Mouse (Mus musculus) heart, postnatal 25 days (tissue): Measurements from ENCODE around the gene Prr12. TPM values are rescaled to one million over a fixed set of nuclear protein-coding genes. Genes with fewer than 3 reads are reported as not detected.
"Not testable (repeated sequence)": the region's sequence is repeated elsewhere in the genome, so short reads cannot be mapped to it uniquely, and the experiment has no call there.

ENCODE experiments used
- DNase-seq: peaks from one replicate; pipeline ENCODE4 v3.0.0; 2022; ENCODE audit warnings: low spot score
- intact Hi-C: fragments of 180-260 bp; cut with DNase I; formaldehyde crosslinking; loops from one replicate; pipeline ENCODE4 v1.15.1; 2025
- total RNA-seq, 2 experiments: library from RNA; stranded (reverse); gene quantifications; 2 replicates each; pipeline ENCODE4 v1.2.3; 2021

Prr12 gene
- total RNA-seq, 2 experiments from 2014 or later: 23.2 to 27.7 TPM

DNA sequence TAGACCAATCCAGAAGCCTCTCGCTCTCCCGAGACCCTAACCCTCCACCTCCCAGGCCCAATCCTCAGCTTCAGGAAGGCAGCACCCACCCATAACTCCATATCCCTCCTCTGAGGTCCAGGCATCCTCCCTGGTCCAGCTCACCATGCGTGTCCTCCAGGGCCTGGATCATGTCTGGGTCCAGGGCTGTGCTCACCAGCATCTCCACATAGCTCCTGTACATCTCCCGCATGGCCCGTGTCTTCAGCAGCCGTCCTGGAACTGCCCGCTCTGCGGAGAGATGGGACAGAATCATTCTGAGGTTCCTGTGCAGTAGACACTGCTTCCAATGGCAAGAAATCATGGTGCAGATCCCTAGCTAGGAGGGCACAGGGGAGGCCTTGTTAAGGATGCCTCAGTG is 21.8 kb downstream of the Prr12 start:
- no peak for DNase-seq
- intact Hi-C loops: no loop called here

DNA sequence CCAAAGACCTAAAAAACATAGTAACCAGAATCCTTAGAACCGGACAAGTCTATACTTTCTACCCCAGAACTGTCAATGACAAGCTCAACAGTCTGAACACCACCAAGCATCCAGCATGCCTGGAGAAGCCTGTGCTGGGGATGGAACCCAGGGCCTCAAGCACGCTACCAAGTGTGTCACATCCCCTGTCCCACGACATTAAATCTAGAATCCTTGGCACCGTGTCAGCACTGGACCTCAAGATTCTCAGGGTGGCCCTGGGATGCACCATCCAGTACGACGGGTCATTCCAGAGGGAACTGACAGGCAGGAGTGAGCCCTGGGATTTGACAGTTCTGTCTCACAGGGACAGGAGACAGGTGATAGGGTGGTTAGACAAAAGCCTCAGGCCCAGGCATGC is 22.7 kb downstream of the Prr12 start:
- DNase-seq: no peak
- intact Hi-C loops: no loop called here

GRCm38 (mm10) chr7:45028351-45028750 is 24.3 kb downstream of the Prr12 start:
- intact Hi-C loops: no loop called here
- DNase-seq: no peak

GRCm38 (mm10) chr7:45027761-45028160 is 24.9 kb downstream of the Prr12 start:
- intact Hi-C loops: loop anchor here (2.0 kb wide), 1 partner anchor 19 kb away; no protein-coding TSS in a partner anchor
- no peak for DNase-seq

- intact Hi-C loops: loop anchor here (2.0 kb wide), 1 partner anchor 21 kb away; no protein-coding TSS in a partner anchor
- no peak for DNase-seq
Observed at GRCm38 (mm10) chr7:45026256-45026655, 26.4 kb downstream of the Prr12 start.

DNA sequence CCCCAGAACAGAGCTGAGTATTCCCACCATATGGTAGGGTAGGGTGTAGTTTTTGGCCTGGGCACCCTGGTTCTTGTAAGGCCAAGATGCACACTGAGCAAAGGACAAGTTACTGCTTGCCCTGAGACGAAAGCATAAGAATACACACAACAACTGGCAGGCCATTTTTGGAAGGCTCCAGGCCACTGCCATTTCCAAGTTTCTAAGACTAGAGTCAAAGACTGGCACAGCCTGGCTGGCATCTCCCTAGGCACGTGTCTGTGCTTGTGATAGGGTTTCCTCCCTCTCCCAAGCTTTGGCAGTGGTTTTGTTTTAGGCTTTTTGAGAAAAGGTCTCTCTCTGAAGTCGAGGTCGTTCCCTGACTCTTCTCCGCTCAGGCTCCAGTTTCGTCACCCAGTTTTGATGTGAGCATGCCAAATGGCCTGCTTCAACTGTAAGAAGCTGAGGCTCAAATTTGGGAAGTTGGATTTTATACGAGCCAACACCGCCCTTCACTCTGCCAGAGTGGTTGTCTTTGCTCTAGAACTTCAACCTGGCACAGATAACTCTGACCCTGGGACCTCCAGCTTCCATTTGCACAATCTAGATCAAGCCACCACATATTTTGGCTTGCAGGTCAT is 27.0 kb downstream of the Prr12 start:
- intact Hi-C loops: loop anchor here (2.0 kb wide), 1 partner anchor 21 kb away; no protein-coding TSS in a partner anchor
- DNase-seq: no peak

- intact Hi-C loops: loop anchor here (5.0 kb wide), 1 partner anchor 42 kb away; no protein-coding TSS in a partner anchor
- no peak for DNase-seq
Observed at GRCm38 (mm10) chr7:45024281-45025248, 28.1 kb downstream of the Prr12 start.

GRCm38 (mm10) chr7:45023711-45024110 is 29.0 kb downstream of the Prr12 start:
- intact Hi-C loops: loop anchor here (5.0 kb wide), 1 partner anchor 41 kb away; no protein-coding TSS in a partner anchor
- DNase-seq: not testable (repeated sequence)

- intact Hi-C loops: loop anchor here (2.0 to 5.0 kb wide), 2 partner anchors 33 to 38 kb away; partner anchors contain the start of gene Prr12
- DNase-seq: no peak
Observed at GRCm38 (mm10) chr7:45020225-45020624, 32.5 kb downstream of the Prr12 start.

DNA sequence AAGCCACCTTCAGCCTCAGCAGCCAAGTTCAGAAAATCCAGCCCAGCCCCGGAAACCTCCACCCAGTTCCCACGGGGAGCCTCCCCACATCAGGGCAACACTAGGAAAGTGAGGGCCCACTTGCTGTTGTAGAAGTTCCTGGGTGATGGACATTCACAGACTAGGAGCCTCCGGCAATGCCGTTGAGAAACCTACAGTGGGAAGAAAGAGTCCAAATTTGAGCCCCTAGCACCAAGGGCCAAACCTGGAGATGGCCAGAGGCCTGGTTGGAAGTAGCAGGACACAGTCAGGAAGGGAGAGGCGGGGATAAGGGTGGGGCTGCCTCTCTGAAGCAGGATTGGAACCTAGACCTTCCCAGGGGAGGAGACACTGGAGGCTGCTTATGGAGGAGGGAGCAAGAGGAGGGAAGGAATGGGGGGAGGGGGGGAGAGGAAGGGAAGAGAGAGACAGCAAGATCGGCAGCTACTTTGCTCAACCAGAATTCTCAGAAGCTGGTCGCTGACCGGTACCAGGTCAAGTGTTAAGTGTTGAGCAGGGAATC is 33.6 kb downstream of the Prr12 start:
- intact Hi-C loops: no loop called here
- DNase-seq: peak; percentile 83

GRCm38 (mm10) chr7:45017242-45018061 is 35.2 kb downstream of the Prr12 start, which contains the start of gene Rras:
Gene Rras (plus strand): TSS chr7:45017961.
- intact Hi-C loops: no loop called here
- peak; percentile 96 for DNase-seq

DNA sequence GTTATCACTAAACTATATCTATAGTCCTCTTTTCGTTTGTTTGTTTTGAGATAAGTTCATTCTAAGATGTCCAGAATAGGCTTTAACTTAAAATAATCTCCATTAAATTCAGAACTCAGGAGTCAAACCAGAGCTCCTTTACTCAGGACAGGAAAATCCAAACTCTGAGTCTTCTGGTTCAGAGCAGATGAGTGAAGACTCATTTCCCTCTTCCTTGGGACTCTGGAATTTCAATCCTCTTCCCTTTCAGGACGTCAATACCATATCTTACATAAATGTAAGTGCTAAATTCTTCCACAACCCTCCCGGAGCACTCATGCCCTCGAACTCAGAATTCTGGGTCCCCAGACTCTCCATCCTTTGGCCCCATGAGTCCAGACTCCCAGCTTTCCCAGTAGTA is 35.9 kb downstream of the Prr12 start:
- intact Hi-C loops: no loop called here
- no peak for DNase-seq

DNA sequence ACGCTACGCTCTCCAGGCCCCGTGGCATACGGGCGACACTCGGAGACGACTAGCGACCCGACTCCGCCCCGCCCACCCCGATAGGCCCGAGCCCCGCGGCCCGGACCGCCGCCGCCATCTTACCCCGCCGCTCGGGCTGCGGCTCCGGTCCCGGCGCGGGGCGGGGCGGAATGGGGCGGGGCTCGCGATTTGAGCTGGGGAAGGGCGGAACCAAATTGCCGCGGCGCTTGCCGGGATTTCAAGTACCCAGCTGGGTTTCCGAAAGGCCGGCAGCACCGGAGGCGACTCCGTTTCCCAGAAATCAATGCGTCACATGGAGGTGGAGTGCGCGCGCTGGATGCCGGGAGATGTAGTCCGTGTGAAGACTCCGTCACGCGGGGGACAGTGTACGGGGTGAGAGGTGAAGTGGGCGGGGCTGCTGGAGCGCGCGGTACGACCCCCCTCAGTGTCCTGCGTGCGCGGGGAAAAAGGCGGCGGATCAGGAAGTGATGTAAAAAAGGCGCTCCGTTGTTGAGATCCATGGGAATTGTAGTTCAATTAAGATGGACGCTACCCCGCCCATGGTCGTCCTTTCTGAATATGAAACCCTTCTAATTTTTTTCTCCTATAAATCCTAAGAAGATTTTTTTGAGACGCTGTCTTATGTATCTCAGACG is 36.6 kb downstream of the Prr12 start, which contains the start of gene Scaf1:
TSS of gene Scaf1 (minus strand) at position 407 of the 656 bp plus-strand sequence.
- intact Hi-C loops: loop anchor here (2.0 kb wide), 1 partner anchor 15 kb away; no protein-coding TSS in a partner anchor

DNA sequence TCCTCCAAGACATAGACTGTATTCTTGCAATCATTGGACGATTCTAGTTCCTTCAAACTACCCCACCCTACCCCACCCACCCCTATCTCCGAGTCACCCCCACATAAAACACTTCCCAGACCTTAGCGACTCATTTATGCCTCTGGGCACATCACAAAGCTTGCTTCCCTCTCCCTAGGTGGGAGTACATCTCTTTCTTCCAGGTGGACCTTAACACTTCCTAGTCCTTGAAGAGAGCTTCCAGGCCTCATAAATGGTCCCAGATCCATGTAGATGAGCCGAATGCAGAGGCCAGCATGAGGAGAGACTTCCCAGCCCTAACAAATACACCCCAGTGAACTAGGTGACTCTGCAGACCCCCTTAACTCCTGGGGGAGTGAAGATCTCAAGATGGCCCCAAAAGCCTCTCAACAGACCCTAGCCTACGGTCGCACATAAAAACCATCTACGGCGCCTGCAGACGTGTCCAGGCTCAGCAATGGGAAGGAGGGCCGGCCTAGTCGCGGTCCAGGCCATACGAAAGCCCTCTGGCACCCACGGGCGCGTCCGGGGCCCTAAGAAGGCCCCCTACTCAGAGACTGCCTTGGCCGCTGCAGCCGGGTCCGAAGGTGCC is 37.2 kb downstream of the Prr12 start:
- no peak for DNase-seq
- intact Hi-C loops: loop anchor here (2.0 kb wide), 1 partner anchor 15 kb away; no protein-coding TSS in a partner anchor

More for the DNA sequence above, 36.6 kb downstream of the Prr12 start, which contains the start of gene Scaf1:
- DNase-seq: peak; percentile 100

DNA sequence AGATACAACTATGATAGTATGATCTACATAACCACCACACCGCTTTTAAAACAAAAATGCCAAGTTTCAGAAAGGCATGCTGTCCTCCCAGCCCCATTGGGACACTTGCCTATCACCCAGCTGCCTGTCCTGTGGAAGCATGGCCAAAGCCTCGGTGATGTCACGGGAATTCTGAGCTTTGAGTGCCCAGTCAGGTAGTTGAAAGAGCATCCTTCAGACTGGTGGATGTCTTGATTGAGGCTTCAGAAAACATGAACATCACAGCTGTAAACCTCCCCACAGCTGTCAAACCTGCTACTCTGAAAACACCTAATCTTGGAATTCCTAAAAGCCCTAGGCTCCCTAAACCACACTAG is 38.6 kb downstream of the Prr12 start:
- DNase-seq: no peak
- intact Hi-C loops: loop anchor here (2.0 to 5.0 kb wide), 2 partner anchors 13 to 647 kb away; no protein-coding TSS in a partner anchor

DNA sequence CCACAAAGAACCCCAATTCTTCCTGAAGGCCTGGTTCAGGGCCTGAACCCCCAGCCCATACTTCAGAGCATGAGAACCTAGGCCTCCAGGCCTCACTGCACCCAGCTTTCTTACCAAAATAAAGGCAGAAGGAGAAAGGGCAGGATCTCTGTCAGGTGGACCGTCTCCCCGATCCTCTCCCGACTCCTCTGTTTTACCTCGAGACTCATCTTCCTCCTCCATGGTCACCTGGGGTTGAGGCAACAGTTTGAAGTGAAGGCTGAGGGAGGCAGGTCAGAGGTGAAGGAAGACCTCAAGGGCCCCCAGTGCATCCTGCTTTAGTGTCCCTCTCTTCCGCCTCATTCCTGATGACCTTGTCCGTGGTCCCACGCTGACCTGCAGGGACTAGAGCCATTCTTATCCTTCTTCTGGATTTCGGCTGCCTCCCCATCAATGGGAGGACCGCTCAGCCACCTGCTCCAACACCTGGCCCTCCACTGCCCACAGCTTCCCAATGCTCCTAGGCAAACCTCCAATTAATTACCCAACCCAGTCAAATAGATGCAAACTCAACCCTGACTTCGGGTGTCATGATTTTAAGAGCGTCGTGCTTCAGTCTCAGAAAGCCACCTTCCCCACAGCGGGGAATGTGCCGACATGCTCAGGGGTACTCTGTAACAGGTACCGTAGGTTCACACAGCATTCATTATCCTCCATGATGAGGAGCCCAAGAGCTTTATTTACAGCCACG is 39.1 kb downstream of the Prr12 start:
- no peak for DNase-seq
- intact Hi-C loops: loop anchor here (2.0 to 5.0 kb wide), 2 partner anchors 13 to 646 kb away; no protein-coding TSS in a partner anchor

GRCm38 (mm10) chr7:45012824-45013223 is 39.9 kb downstream of the Prr12 start:
- intact Hi-C loops: loop anchor here (5.0 kb wide), 1 partner anchor 646 kb away; no protein-coding TSS in a partner anchor
- no peak for DNase-seq
